Mouse (Mus musculus): ENCODE measurements around the gene Ndrg2. TPM values are rescaled to one million over a fixed set of nuclear protein-coding genes. Genes with fewer than 3 reads are reported as not detected.
A peak's percentile ranks its signal among the peaks of the same experiment; 100 is the strongest.
"Not testable (repeated sequence)": the region's sequence is repeated elsewhere in the genome, so short reads cannot be mapped to it uniquely, and the experiment has no call there.

Gene Ndrg2
- total RNA-seq, 1 experiment = 5.7 TPM

DNA sequence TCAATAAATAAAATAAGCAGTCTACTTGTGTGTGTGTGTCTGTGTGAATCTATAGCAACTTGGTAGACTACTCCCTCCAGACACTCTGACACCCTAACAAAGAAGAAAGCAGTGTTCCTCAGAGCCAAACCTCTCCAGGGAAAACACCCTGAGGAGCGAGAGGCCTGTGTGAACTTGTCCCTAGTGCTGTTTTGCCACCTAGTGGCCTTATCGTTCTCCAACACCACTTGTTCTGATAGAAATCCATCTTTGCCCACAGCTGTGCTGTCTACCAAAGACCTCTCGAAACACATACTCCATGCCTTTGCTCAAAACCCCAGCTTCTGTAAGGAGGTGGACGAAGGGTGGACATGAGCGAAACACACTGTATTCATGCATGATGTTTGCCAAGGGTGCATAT lies 16.9 kb upstream of the Ndrg2 start:
- in situ Hi-C loops (cut with MboI; ENCODE audit: low sequenced_read_pairs in 2 of 2, unreplicated experiment in 2 of 2) = no loop called here
- TF ChIP-seq HCFC1 (IDR thresholded peaks at IDR 0.05; ENCODE audit: borderline replicate concordance, insufficient read depth, low read length) (no peak), ZC3H11A (IDR thresholded peaks at IDR 0.05; ENCODE audit: borderline replicate concordance, low read depth, low read length) (0 out of 2 replicates have a peak, but pooled peaks have one; percentile 11)
- Histone ChIP-seq H3K4me3 (ENCODE audit: insufficient read depth in 1 of 2, low read depth in 1 of 2, low read length in 2 of 2, poor library complexity in 1 of 2, severe bottlenecking in 1 of 2) (no peak overlapping the region), H3K36me3 (ENCODE audit: control insufficient read depth, insufficient read depth, low read length, poor library complexity, severe bottlenecking) (no peaks in the 10 kb centered on the region), H3K9me3 (ENCODE audit: control insufficient read depth, insufficient read depth, low read depth, low read length) (no peaks in the 10 kb centered on the region), H3K4me1 (ENCODE audit: control insufficient read depth in 2 of 2, insufficient read depth in 2 of 2, low read length in 2 of 2, poor library complexity in 1 of 2) (no peaks in the 10 kb centered on the region), H3K9ac (ENCODE audit: insufficient read depth, low read depth, low read length, poor library complexity, severe bottlenecking) (no peak overlapping the region), H3K27ac (ENCODE audit: insufficient read depth, low read depth, low read length, poor library complexity, severe bottlenecking) (no peak overlapping the region)
- DNase-seq (ENCODE audit: low read depth, low spot score) = peak; percentile 57

DNA sequence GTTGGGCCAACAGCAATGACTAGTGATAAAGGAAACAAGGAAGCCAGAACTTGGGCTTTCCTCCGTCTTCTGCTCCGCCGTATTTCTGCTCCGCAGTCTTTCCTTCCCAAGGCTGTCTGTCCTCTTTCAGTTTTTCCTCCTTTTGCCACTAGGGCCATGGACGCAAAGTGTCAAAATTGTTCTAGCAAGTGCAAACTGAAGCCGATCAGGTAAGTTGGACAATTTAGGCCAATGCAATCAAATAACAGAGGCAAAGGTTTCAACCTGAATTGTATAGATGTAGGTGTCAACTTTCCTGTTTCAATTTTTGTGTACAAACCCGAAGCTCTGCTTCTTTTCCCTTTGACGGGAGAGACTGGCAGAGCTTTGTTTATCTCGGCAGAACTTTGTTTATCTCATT lies 16.0 kb upstream of the Ndrg2 start:
- TF ChIP-seq CHD2 (IDR thresholded peaks at IDR 0.05; ENCODE audit: low read depth, low read length) (no peak), ZC3H11A (IDR thresholded peaks at IDR 0.05; ENCODE audit: borderline replicate concordance, low read depth, low read length) (no peak), MAFK (IDR thresholded peaks at IDR 0.05; ENCODE audit: insufficient read depth, low read depth, low read length) (no peak), HCFC1 (IDR thresholded peaks at IDR 0.05; ENCODE audit: borderline replicate concordance, insufficient read depth, low read length) (no peak)
- H3K9ac ChIP-seq (ENCODE audit: insufficient read depth, low read depth, low read length, poor library complexity, severe bottlenecking) = no peak overlapping the region
- no peaks in the 10 kb centered on the region for H3K9me3 ChIP-seq (ENCODE audit: control insufficient read depth, insufficient read depth, low read depth, low read length)
- no peak for DNase-seq (ENCODE audit: low read depth, low spot score)
- no peaks in the 10 kb centered on the region for H3K4me1 ChIP-seq (ENCODE audit: control insufficient read depth in 2 of 2, insufficient read depth in 2 of 2, low read length in 2 of 2, poor library complexity in 1 of 2)
- no peaks in the 10 kb centered on the region for H3K36me3 ChIP-seq (ENCODE audit: control insufficient read depth, insufficient read depth, low read length, poor library complexity, severe bottlenecking)
- H3K27ac ChIP-seq (ENCODE audit: insufficient read depth, low read depth, low read length, poor library complexity, severe bottlenecking) = no peak overlapping the region
- no peak overlapping the region for H3K4me3 ChIP-seq (ENCODE audit: insufficient read depth in 1 of 2, low read depth in 1 of 2, low read length in 2 of 2, poor library complexity in 1 of 2, severe bottlenecking in 1 of 2)
- in situ Hi-C loops (cut with MboI; ENCODE audit: low sequenced_read_pairs in 2 of 2, unreplicated experiment in 2 of 2) = no loop called here

DNA sequence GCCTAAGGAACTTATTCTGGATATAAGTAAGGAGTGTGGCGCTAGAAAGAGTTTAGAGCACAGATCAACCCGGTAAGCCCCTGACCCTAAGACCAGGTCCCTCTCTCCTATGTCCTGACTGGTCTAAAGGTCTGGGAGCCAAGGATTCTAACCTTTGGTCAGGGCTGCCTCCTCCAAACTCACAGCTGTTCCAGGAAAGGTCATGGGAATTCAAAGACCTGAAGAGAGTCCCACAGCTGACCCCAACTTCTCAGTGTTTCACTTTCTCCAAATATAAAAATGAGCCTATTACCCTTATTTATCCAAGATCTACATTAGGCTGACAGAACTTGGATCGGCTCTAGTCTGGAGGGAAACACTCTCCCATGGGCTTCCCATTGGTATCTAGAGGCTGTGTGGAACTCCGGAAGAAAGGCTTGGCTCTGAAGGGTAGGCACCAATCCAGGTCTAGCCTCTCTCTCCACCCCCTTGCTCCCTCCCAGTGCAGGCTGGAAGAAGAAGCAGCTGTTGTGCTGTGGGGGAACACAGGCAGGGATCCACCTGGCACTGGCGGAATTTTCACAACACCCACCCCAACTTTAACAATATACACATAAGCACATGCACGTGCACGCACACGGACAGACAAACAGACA lies 15.5 kb upstream of the Ndrg2 start:
- Histone ChIP-seq H3K27ac (ENCODE audit: insufficient read depth, low read depth, low read length, poor library complexity, severe bottlenecking) (no peak overlapping the region), H3K4me3 (ENCODE audit: insufficient read depth in 1 of 2, low read depth in 1 of 2, low read length in 2 of 2, poor library complexity in 1 of 2, severe bottlenecking in 1 of 2) (no peak overlapping the region), H3K9ac (ENCODE audit: insufficient read depth, low read depth, low read length, poor library complexity, severe bottlenecking) (no peak overlapping the region), H3K36me3 (ENCODE audit: control insufficient read depth, insufficient read depth, low read length, poor library complexity, severe bottlenecking) (no peaks in the 10 kb centered on the region), H3K9me3 (ENCODE audit: control insufficient read depth, insufficient read depth, low read depth, low read length) (no peaks in the 10 kb centered on the region), H3K4me1 (ENCODE audit: control insufficient read depth in 2 of 2, insufficient read depth in 2 of 2, low read length in 2 of 2, poor library complexity in 1 of 2) (no peaks in the 10 kb centered on the region)
- in situ Hi-C loops (cut with MboI; ENCODE audit: low sequenced_read_pairs in 2 of 2, unreplicated experiment in 2 of 2) = no loop called here
- TF ChIP-seq CHD2 (IDR thresholded peaks at IDR 0.05; ENCODE audit: low read depth, low read length) (no peak), MAFK (IDR thresholded peaks at IDR 0.05; ENCODE audit: insufficient read depth, low read depth, low read length) (no peak), HCFC1 (IDR thresholded peaks at IDR 0.05; ENCODE audit: borderline replicate concordance, insufficient read depth, low read length) (no peak), ZC3H11A (IDR thresholded peaks at IDR 0.05; ENCODE audit: borderline replicate concordance, low read depth, low read length) (no peak), ZNF384 (IDR thresholded peaks at IDR 0.05; ENCODE audit: low read depth, low read length) (no peak)
- no peak for DNase-seq (ENCODE audit: low read depth, low spot score)

DNA sequence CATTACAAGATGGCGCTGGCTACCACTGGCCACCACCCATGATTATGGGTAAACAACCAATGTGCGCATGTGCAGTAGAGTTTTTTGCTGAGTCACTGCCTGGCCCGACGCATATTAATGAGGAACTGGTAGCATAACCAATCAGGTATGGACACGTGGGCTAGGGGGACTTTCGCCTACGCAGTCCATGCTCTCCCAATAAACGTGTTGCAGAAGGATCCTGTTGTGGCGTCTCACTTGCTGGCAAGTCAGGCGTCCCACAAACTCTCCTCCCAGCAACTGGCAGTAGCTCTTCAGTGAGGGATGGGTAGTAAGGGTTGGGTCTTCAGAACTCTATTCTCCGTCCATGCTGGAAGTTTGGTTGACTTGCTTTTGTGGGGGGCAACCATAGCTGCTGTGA lies 13.0 kb upstream of the Ndrg2 start:
- H3K9me3 ChIP-seq (ENCODE audit: control insufficient read depth, insufficient read depth, low read depth, low read length); H3K4me3 ChIP-seq (ENCODE audit: insufficient read depth in 1 of 2, low read depth in 1 of 2, low read length in 2 of 2, poor library complexity in 1 of 2, severe bottlenecking in 1 of 2); DNase-seq (ENCODE audit: low read depth, low spot score); H3K4me1 ChIP-seq (ENCODE audit: control insufficient read depth in 2 of 2, insufficient read depth in 2 of 2, low read length in 2 of 2, poor library complexity in 1 of 2); in situ Hi-C loops (cut with MboI; ENCODE audit: low sequenced_read_pairs in 2 of 2, unreplicated experiment in 2 of 2); H3K36me3 ChIP-seq (ENCODE audit: control insufficient read depth, insufficient read depth, low read length, poor library complexity, severe bottlenecking); H3K9ac ChIP-seq (ENCODE audit: insufficient read depth, low read depth, low read length, poor library complexity, severe bottlenecking); H3K27ac ChIP-seq (ENCODE audit: insufficient read depth, low read depth, low read length, poor library complexity, severe bottlenecking): not testable (repeated sequence)

DNA sequence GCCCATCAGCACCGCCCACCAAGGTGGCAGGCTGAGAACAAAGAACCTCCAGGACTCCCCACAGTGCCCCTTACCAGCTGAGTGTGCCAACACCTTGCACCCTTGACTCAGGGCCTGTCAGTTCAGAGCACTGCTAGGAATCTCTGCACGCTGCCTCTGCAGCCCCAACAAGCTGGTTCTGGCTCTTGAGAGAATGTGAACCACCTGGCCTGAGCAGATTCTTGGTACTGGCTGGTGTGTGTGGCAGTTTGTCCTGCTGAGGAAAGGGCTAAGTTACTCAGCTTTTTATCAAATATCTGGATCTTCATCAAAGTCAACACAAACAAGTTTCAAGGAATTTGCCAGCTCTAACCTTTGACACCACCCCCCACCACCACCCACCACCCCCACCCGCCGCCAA lies 9.5 kb upstream of the Ndrg2 start:
- DNase-seq (ENCODE audit: low read depth, low spot score) = no peak
- TF ChIP-seq ZNF384 (IDR thresholded peaks at IDR 0.05; ENCODE audit: low read depth, low read length) (no peak), HCFC1 (IDR thresholded peaks at IDR 0.05; ENCODE audit: borderline replicate concordance, insufficient read depth, low read length) (no peak), ZC3H11A (IDR thresholded peaks at IDR 0.05; ENCODE audit: borderline replicate concordance, low read depth, low read length) (no peak), MAFK (IDR thresholded peaks at IDR 0.05; ENCODE audit: insufficient read depth, low read depth, low read length) (no peak), CHD2 (IDR thresholded peaks at IDR 0.05; ENCODE audit: low read depth, low read length) (no peak)
- Histone ChIP-seq H3K27ac (ENCODE audit: insufficient read depth, low read depth, low read length, poor library complexity, severe bottlenecking) (no peak overlapping the region), H3K9ac (ENCODE audit: insufficient read depth, low read depth, low read length, poor library complexity, severe bottlenecking) (no peak overlapping the region), H3K9me3 (ENCODE audit: control insufficient read depth, insufficient read depth, low read depth, low read length) (no peaks in the 10 kb centered on the region), H3K4me1 (ENCODE audit: control insufficient read depth in 2 of 2, insufficient read depth in 2 of 2, low read length in 2 of 2, poor library complexity in 1 of 2) (no peaks in the 10 kb centered on the region), H3K36me3 (ENCODE audit: control insufficient read depth, insufficient read depth, low read length, poor library complexity, severe bottlenecking) (no peaks in the 10 kb centered on the region), H3K4me3 (ENCODE audit: insufficient read depth in 1 of 2, low read depth in 1 of 2, low read length in 2 of 2, poor library complexity in 1 of 2, severe bottlenecking in 1 of 2) (no peak overlapping the region)
- in situ Hi-C loops (cut with MboI; ENCODE audit: low sequenced_read_pairs in 2 of 2, unreplicated experiment in 2 of 2) = loop anchor here (25.0 kb wide), 2 partner anchors 89 to 414 kb away; partner anchors contain the start of genes Sall2 (in 1 of the 2), Tmem253 (in 1 of the 2) and Zfp219 (in 1 of the 2)
